Mouse (Mus musculus): ENCODE measurements around the gene Mog.
"Not testable (repeated sequence)": the region's sequence is repeated elsewhere in the genome, so short reads cannot be mapped to it uniquely, and the experiment has no call there.

The Mog gene

DNA sequence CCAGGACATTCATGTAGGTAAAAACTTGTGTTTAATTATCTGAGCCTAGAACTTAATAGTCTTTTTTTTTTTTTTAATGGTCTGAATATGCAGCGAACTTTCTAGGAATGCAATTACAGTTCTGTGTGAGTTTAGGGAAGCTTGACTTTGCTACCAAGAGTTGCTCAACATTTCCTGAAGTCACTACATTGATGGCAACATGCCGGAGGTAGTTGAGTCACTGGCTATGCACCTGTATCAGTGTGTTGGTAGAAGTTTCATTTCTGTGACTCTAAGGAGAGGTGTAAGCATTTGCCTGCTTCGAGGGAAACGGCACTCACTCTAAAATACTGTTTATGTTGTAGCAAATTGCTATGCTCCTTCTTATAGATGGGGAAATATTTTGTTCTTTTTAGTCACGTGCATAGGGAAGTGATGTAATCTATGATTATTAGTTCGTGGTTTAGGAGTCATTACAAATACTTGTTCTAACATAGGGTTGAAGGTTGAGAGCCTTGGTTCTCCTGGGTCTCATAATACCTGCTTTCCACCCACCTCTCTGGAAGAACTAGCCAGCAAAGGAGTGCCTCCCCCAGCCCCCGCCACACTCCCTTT, 21.6 kb upstream of the Mog start:
- DNase-seq, result no peak

GRCm38 (mm10) chr17:37039127-37039894, 16.1 kb upstream of the Mog start:
- DNase-seq, result no peak

GRCm38 (mm10) chr17:37029162-37029561, 6.0 kb upstream of the Mog start:
- DNase-seq, result no peak

DNA sequence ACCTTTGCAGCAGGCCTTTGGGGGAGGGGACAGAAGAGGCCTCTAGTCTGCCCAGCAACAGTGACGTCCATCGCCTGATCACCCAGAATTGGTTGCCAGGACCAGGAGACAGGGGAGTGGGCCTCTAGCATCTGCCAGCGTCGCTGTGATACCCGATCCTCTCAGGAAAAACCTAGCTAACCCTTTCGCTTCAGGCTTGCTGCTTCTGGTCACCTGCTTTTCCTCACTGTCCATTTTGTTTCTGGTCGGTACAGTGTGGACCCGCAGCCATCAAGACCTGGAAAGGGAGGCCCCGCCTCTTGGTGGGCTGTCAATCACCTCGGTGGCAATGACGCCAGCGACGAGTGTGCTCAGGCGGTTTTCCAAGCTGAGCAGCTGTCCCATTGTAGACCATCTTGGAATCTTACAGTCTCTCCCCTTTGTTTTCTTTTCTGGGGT, 5.5 kb upstream of the Mog start:
- DNase-seq, result peak; percentile 88

DNA sequence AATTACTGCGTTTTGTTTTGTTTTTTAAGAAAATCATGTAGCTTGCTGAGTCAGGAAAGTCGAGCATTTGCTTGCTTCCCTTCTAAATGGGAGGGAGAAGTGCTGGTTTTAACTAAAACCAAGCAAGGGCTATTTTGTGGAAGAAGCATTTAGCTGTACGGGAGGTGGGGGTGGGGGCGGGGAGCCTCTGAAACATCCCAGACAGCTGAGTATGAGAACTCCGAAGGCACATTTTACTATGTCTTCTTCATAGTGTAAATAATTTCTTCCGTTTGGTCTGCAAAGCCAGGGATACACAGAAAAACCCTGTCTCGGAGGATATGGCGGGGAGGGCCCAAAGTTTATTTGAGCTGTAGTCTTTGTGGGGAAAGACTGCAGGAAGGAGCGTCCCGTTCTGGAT, 5.0 kb upstream of the Mog start:
- no peak for DNase-seq

GRCm38 (mm10) chr17:37027486-37027885, 4.3 kb upstream of the Mog start:
- no peak for DNase-seq

GRCm38 (mm10) chr17:37026425-37026824, 3.2 kb upstream of the Mog start:
- no peak for DNase-seq

DNA sequence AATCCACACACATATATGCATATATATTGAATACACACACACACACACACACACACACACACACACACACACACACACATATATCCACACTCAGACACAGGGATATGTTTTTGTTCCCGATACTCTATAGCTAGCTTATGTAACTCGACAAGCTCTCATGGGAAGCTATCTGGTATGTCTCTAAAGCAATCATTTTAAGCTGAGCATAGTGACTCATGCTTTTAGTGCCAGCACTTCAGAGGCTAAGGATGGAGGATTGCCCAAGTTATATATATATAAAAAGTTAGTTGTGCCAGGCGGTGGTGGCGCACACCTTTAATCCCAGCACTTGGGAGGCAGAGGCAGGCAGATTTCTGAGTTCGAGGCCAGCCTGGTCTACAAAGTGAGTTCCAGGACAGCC, 4.0 kb downstream of the Mog start:
- DNase-seq, result not testable (repeated sequence)

GRCm38 (mm10) chr17:37018328-37018727, 4.9 kb downstream of the Mog start:
- no peak for DNase-seq

GRCm38 (mm10) chr17:37016333-37016732, 6.9 kb downstream of the Mog start:
- DNase-seq, result no peak

GRCm38 (mm10) chr17:37012141-37012540, 11.1 kb downstream of the Mog start:
- DNase-seq, result no peak

DNA sequence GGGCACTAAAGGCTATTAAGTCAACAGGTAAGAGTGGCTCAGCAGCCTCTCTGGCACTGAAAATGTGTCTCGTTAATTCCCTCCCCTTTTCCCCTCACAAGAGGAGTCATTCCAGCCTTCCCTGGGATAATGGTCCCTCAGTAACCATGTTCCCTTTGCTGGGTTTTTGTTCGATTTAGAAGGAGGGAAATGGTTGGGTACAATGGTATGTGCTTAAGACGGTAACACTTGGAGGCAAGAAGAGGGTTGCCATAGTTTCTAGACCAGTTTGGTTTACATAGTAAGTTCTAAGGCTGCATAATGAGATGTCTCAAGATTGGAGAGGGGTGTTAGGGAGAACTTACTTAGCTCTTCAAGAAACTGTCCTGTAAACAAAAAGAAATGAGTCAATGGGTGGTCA, 11.5 kb downstream of the Mog start:
- DNase-seq, result no peak

GRCm38 (mm10) chr17:37009460-37010042, 13.6 kb downstream of the Mog start:
- no peak for DNase-seq

- DNase-seq, result no peak
Measured at GRCm38 (mm10) chr17:37008161-37008560, 15.0 kb downstream of the Mog start.

DNA sequence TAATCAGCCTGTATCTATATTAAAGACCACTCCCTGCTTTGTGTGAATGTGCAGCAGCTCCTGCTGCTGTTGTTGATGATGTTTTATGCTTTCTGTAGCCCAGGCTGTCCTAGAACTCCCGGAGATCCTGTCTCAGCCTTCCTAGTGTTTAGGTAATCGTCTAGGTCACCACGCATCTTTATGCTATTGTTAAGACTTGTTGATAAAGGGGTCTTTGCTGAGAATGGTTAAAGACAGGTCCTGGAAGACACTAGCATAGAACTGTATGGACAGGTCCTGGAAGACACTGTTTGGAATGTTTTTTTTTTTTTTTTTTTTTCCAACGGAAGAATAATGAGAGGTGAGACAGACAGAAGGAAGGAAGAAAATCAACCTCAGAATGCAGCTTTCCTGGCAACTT, 19.8 kb downstream of the Mog start:
- DNase-seq, result no peak

GRCm38 (mm10) chr17:37002364-37003330, 20.6 kb downstream of the Mog start:
- DNase-seq, result peak; percentile 58

DNA sequence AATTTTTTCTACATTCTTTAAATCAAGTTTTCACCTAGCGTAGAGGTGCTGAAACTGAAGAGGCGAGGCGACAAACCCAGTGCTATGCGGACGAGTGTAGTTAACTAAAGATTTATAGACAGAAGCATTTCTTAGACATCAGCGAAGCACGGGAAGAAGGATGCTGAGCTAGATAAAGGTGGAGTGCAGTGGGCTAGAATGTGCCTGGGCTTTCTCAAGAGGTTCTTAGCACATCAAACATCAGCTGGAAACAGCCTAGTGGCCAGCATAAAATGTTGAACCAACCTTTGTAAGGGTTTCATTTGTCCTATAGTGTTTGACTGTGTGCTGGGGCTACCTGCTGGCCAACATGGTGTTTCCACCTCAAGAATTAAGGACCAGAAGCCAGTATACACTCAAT, 22.3 kb downstream of the Mog start, which contains the start of gene Zfp57:
Zfp57 (plus strand) TSS at position 301 of the 400 bp plus-strand sequence.
- DNase-seq, result no peak

DNA sequence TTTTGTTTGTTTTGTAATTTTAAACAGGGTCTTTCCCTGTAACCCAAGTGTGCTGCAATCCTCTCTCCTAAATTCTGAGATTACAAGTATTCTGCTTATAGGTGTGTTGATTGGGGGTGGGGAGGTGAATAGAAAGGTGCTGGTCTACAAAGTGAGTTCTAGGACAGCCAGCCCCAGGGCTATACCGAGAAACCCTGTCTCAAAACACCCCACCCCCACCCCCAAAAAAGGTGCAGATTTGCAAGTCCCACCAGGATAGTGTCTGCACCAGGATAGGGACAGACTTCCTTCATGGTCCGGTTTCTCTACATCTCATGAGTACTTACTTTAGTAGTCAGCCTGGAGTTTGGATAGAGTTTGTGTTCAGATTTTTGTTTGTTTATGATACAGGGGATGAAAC, 24.7 kb downstream of the Mog start:
- DNase-seq, result no peak

GRCm38 (mm10) chr17:36997033-36997735, 26.0 kb downstream of the Mog start:
- peak; percentile 82 for DNase-seq

DNA sequence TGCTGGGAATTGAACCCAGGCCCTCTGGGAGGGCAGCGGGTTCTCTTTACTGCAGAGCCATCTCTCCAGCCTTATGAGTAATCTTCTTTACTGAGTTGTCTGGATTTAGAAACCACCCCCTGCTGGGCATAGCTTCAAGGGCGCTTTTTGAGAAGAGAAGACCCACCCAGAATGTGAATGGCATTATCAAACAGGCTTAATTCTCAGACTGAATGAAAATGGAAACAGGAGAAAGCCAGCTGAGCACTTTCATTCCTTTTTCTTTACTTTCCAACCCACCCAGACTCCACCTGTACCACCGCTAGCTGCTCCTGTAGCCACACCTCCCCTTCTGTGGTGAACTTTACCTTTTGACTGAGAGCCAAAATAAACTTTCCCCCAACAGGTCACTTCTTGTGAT, 27.8 kb downstream of the Mog start:
- no peak for DNase-seq

DNA sequence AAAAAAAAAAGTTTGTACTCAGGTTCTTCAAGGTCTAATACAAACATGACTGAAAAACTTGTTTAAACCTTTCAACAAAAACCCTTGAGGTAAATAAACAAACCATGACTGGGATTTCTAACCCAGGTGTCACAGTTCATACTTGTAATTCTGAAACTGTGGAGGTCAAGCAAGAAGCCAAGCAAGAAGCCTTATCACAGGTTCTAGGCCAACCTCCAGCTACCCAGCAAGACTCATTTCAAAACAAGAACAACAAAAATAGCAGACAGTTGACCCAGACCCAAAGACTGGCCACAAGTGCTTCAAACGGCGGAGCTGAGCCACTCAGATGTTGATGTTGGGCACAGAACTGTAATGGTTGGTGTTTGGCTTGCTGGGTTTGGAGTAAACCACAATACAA, 28.7 kb downstream of the Mog start:
- DNase-seq, result no peak

DNA sequence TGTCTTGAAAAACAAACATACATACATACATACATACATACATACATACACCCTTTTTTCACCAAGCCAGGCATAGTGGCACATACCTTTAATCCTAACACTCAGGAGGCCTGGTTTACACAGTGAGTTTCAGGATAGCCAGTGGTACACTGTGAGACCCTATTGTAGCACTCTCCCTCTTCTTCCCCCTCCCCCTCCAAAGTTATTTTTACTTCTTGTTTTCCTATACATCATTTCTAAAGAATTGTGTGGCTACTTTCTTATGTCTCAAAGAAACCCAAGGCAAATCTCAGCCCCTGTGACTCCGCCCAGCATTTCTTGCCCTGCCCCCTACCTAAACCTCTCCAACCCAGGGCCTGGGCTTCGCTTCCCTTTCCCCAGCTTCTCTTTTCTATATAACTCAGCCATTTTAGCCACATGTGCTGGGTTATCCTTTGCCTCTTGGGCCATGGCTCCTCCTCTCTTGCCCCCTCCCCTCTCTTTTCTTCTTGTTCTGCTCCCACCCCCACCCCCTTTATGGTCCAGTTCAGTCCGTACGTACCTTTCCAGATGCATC, 29.4 kb downstream of the Mog start:
- DNase-seq, result no peak

Data from kidney, adult 18-20 months (tissue).